Mouse (Mus musculus) urinary bladder, adult 18-20 months (tissue): ENCODE data around the gene Ctnna2.
A peak's percentile ranks its signal among the peaks of the same experiment; 100 is the strongest.

Experiments used
- DNase-seq, 2 experiments: peaks; one replicate each; pipeline ENCODE4 v3.0.0; 2022; ENCODE audit warnings: low spot score in 2 of 2, mixed read lengths in 2 of 2

Gene Ctnna2

DNA sequence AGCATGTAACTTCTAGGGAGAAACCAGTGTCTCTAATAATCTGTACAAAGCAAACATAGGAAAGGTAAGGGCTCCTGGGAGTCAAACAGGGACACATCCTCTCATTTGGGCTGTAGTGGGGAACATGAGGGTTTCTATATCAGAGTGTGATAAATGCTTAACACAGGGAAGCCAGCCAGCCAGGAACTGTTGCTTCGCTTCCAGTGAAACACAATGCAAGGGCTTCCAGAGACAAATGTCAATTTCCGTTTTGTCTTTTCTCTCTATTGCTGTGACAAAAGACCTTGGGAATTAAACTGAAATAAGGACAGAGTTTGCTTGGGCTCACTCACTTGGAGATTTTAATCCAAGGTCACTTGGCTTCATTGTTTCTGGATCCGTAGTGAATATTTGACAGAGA lies 162.4 kb downstream of the Ctnna2 start:
- no peak for DNase-seq

DNA sequence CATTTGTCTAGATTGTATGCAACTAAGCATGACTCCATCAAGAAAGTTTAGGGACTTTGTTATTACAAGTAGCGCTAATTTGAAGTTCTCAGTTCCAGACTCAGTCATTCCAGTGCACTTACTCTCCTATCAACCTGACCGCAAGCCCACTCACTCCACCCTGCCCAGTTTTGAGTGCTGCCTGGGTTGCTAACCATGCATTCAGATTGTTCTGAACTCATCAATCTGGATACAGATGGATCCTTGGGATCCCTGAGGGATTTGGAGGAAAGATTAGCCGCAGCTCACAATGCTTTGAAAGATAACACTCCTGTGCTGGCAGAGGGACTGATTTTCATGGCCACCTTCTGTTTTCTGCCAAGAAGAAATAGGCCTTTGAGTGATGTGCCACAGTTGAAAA lies 168.5 kb downstream of the Ctnna2 start:
- DNase-seq: no peak

- no peak for DNase-seq
Measured at GRCm38 (mm10) chr6:77802604-77803003, 176.9 kb downstream of the Ctnna2 start.

DNA sequence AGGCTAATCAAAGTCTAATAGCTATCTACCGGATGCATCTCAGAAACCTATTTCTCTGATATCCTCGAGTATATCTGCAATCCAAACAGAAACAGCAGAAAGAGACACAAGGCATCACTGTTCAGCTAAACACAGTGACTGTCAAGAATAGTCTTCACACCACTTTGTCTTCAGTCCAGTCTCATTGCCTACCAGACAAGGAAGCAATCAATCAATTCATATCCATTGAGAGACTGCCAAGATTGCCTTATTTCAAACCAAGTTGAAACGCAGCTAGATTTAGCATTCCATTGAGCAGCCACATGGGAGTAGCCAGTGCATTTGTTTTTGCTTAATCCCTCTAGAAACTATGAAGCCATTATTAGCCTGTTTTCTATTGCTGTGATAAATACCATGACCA lies 196.2 kb downstream of the Ctnna2 start:
- DNase-seq: no peak

- DNase-seq: no peak
Measured at GRCm38 (mm10) chr6:77768357-77769103, 211.0 kb downstream of the Ctnna2 start.

DNA sequence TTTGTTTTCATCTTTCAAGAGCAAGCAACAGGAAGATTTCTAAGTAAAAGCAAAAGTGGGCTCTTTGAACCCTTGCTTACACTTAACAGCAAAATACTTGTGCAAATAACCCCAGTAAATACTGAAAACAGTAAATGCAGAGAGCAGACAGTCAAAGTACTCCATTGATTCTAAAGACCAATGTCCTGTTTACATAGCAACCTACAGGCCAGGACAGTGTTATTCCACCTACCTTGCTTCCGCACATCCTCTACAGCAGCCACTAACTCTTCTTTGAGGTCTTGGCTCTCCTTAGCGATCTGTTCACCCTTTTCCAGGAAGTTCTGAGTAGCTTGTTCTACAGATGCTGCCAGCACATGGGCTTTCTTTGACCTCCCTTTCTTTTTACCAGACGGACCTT lies 221.3 kb downstream of the Ctnna2 start:
- no peak for DNase-seq

DNA sequence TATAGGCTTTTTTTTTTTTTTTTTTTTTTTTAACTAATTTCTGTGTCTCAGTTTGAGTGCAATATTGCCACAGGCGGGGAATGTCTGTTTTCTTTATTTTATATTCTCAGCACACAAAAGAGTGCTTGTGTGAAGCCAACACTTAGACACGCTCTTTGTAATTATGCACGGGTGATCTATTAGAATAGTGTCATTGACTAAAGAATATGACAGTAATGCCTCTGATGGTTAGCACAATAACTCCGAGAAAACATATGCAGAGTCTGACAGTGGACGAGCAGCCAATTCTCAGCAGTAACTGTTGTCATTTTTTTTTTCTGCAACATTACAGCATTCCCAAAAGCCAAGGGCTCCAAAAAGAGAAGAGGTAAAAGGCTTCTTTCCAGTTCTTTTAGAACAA lies 234.1 kb downstream of the Ctnna2 start:
- DNase-seq: no peak

- no peak for DNase-seq
Measured at GRCm38 (mm10) chr6:77743651-77744050, 235.8 kb downstream of the Ctnna2 start.

DNA sequence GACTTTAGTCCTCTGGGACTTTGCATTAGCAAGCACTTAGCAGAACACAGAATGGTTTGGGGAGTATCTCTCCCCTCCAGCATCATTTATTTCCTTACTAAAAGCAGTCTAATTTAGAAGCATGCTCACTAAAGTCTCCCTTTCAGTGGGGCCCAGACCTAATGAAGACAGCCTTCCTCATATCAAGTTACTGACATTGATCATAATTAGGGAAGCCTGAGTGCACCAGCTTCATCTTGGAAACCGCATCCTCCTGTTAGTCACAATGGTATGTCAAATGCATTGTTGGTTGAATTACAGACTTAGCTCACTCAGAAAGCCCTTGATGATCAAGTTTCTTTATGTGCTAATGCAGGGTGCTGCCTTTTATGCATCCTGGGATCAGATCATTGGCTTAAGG lies 236.5 kb downstream of the Ctnna2 start:
- DNase-seq: no peak

DNA sequence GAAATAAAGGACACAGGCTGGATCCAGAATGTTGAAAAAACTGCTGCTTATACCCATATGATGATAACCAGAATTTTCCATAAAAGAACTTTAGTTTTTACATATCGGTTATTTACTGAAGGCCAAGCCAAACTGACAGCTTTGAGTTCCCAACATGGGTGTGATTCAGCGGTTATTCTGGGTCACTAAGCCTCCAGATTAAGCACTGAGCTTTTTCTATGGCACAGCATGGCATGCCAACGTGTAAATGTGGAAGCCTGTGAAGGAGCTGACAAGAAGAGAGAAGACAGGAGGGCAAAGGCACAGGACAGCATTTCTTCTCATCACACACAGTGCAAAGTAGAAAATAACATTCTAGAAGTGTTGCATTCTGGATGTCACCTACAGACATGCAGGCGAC lies 240.9 kb downstream of the Ctnna2 start:
- no peak for DNase-seq

DNA sequence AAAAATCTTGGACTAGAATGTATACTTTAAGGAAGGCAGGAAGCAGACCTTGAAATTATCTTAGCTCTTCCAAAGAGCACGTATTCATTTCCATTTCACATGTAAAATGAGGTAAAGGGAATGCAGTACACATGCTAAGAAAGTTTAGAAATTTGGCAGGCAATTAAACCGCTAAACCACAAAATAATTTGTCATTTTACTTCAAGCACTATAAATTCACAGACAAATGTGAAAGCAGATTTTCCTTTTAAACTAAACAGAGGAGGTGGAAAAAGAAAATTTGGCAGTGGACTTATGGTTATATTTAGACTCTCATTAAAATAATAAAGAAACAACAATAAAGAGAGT lies 254.6 kb downstream of the Ctnna2 start:
- DNase-seq: no peak

GRCm38 (mm10) chr6:77724042-77724951 lies 255.2 kb downstream of the Ctnna2 start:
- no peak for DNase-seq

DNA sequence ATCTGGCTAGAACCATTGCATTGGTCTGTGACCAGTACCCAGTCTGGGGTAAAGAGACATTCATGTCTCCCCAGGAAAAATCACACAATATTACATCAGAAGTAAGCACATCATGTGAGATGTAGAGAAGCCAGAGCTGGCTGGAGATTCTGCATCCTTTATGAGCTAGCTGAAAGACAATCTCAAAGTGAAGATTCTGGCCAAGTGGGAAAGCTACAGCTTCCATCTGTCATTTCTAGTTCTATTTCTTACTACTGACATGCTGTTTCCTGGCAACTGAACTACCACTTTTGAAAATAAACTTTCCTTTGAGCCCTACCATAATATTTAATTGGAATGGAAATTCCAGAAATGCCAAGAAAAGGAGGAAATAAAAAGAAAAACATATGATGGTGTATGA lies 285.4 kb downstream of the Ctnna2 start:
- no peak for DNase-seq

DNA sequence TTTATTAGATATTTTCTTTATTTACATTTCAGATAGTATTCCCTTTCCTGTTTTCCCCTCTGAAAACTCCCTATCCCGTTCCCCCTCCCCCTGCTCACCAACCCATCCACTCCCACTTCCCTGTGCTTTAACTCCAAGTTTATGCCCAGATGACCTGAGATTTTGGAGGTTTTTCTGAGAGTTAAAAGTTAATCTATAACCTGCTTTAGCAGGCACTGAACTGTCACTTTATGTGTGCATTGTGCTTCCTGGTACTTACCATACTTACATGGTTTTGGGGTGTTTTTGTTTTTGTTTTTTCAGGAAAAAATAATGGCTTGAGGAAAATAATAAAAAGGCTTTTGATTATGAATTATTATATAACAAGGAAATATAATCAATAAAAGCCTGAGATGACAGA lies 292.3 kb downstream of the Ctnna2 start:
- DNase-seq: no peak

DNA sequence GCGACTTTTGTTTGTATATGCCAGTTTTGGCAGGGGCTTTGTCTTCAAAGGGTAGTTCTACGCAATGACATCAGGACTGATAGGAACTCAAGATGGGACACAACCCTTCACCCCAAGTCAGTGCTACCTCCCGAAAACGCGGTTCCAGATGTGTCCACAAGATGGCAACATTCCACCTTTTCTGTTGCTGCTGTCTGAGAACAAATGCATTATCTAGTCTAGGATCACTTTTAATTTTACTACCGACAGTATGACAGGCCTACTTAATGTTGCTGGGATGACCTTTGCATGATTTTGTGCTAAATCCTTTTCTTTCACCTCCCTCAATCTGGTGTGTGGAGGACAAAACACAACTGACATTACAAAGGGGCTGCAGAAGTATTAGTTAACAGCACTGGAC lies 329.4 kb downstream of the Ctnna2 start:
- DNase-seq: peak in 1 of 2 experiments; percentile 1

- DNase-seq: no peak
Measured at GRCm38 (mm10) chr6:77644591-77644990, 334.9 kb downstream of the Ctnna2 start.

GRCm38 (mm10) chr6:77638784-77639183 lies 340.7 kb downstream of the Ctnna2 start:
- no peak for DNase-seq

DNA sequence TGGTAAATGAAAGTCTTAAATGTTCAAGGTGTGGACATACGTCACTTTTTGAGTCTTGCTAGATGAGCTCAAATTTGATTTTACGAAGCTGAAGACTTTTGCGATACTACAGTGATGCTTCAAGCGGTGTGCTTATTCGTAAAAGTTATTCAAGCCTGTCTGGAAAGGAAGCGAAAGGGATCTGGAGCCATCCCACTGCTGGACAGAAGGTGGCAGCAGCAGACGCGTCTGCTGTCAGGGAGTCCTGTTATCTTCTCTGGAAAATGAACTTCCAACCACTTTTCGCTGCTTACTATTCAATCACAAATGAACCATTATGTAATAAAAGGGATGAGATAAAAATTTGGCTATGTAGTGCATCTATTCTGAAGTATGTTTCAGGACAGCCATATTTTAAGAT lies 345.5 kb downstream of the Ctnna2 start:
- DNase-seq: peak in 1 of 2 experiments; percentile 5

GRCm38 (mm10) chr6:77628573-77629192 lies 350.8 kb downstream of the Ctnna2 start:
- no peak for DNase-seq

DNA sequence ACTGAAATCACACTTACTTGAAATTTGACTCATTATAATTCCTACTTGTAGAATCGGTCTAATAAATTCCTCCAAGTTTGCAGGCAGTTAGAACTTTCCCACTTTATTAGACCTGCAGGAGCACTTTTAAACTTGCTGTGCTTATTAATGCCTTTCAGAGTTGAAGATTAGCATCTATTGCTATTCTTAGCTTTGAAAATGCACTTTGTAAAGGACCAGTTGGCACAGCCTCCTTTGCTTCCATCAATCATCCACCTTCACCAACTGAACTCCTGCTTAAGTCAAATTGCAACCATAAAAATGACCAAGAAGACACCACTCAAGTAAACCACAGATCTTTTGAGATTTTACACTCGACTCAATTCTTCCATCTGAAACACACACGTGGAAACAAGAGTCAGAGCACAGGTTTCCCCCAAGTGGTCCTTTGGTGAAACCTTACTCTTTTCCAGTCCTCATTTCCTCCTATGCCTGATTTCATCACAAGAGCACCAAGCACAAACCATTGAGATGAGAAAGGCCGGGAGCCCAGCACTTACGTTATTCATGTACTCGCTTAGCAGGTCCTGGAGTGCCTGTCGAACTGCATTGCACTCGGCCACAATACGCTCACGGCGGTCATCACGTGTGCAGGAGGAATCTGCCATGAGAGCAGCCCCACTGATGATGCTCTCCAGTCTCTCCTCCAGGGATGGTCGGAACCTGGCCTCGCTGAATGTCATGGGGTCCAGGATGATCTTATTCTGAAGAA lies 374.7 kb downstream of the Ctnna2 start:
- no peak for DNase-seq

DNA sequence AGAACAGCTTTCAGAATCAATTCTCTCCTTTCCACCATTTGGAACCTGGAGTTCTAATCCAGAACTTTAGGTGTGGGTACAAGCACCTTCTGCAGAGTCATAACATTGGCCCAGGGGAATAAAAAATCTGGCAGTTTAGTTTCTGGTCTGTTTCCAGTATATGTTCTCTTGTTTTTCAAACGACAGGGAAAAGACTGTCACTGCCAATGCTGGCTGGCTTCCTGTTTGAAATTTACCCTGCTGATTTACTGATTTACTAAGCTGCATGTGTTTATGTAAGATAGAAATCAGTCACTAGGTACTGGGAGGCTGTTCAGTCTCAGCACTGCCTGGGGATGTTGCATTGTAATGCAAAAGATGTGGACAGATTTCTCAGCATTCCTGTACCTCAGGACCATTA lies 375.6 kb downstream of the Ctnna2 start:
- no peak for DNase-seq

DNA sequence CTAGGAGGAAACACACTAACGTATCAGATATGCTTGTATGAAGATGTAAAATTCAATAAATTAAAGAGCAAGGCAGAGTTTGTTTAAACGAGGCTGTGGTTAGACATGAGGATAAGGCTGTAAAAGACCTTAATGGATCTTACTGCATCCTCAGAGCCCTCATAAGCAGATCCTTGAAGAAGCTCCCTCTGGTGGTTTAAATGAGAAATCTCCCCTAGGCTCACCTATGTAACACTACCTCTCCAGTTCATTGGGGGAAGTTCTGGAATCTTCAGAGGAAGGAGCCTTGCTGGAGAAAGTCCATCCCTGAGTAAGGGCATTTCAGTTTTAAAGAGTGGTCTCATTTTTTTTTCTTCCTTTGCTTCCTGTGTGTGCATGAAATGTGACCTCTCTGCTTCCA lies 380.3 kb downstream of the Ctnna2 start:
- DNase-seq: no peak
